Mouse (Mus musculus) hindbrain, postnatal 0 days (tissue): ENCODE data around the gene Slc35e4. TPM values are rescaled to one million over a fixed set of nuclear protein-coding genes. Genes with fewer than 3 reads are reported as not detected.

Experiments
- ATAC-seq: fragments of 200-750 bp; cut with Nextera tagmentation; 2 replicates; pipeline ENCODE4 v1.8.0; 2017; ENCODE audit warnings: mild to moderate bottlenecking, moderate TSS enrichment, moderate library complexity
- DNase-seq: peaks from one replicate; pipeline ENCODE4 v3.0.0-alpha.2; 2015; ENCODE audit warnings: low spot score
- H3K27ac ChIP-seq: fragments of 300-500 bp; sonication (generic); 2 replicates; pipeline ENCODE4 v1.5.1; 2014; ENCODE audit warnings: mild to moderate bottlenecking
- H3K27me3 ChIP-seq: fragments of 300-500 bp; sonication (generic); 2 replicates; pipeline ENCODE4 v1.6.1; 2014; ENCODE audit warnings: low read length, mixed read lengths; ENCODE audit not compliant: insufficient read depth
- H3K36me3 ChIP-seq: fragments of 300-500 bp; sonication (generic); 2 replicates; pipeline ENCODE4 v1.6.1; 2014; ENCODE audit warnings: low read length, mixed read lengths; ENCODE audit not compliant: insufficient read depth
- H3K4me1 ChIP-seq: fragments of 300-500 bp; sonication (generic); 2 replicates; pipeline ENCODE4 v1.6.1; 2014; ENCODE audit warnings: antibody characterized with exemption, low read length, mixed read lengths; ENCODE audit not compliant: insufficient read depth
- H3K4me2 ChIP-seq: fragments of 300-500 bp; sonication (generic); 2 replicates; pipeline ENCODE4 v1.6.1; 2014; ENCODE audit warnings: low read depth, mild to moderate bottlenecking, low read length, moderate library complexity, mixed read lengths
- H3K4me3 ChIP-seq: fragments of 300-500 bp; sonication (generic); 2 replicates; pipeline ENCODE4 v1.5.1; 2014; ENCODE audit warnings: low read length
- H3K9ac ChIP-seq: fragments of 300-500 bp; sonication (generic); replicated peaks from 2 replicates; pipeline ENCODE4 v1.6.1; 2014; ENCODE audit warnings: mild to moderate bottlenecking, low read length, moderate library complexity, mixed read lengths
- H3K9me3 ChIP-seq: fragments of 300-500 bp; sonication (generic); 2 replicates; pipeline ENCODE4 v1.6.1; 2016; ENCODE audit warnings: low read length, mixed read lengths
- CTCF ChIP-seq: IDR thresholded peaks from 2 replicates; pipeline ENCODE4 v1.5.1; 2016; ENCODE audit warnings: antibody characterized with exemption, control low read depth, low read depth
- WGBS: fragments of 180-500 bp; shearing (Covaris S2); extraction: QIAGEN DNeasy Blood & Tissue Kit; methylation state at CpG from one replicate; pipeline ENCODE4 v1.1.7; 2014; 5-methylcytosine and 5-hydroxymethylcytosine counted together
- polyA plus RNA-seq: library from polyadenylated mRNA; unstranded; fragments of >200 nt; fragmentation: Nextera tagmentation; extraction: Ambion mirVana; gene quantifications from 2 replicates; pipeline ENCODE4 v1.2.1, GENCODE M21; 2015
- total RNA-seq: library from RNA; depleted of rRNA; stranded (reverse); fragments of >200 nt; gene quantifications from 2 replicates; pipeline ENCODE4 v1.2.3, GENCODE M21; 2014; rRNA removed

The Slc35e4 gene
- total and polyA plus RNA-seq, 2 experiments from 2014 or later, result 25.8 to 52.4 TPM

DNA sequence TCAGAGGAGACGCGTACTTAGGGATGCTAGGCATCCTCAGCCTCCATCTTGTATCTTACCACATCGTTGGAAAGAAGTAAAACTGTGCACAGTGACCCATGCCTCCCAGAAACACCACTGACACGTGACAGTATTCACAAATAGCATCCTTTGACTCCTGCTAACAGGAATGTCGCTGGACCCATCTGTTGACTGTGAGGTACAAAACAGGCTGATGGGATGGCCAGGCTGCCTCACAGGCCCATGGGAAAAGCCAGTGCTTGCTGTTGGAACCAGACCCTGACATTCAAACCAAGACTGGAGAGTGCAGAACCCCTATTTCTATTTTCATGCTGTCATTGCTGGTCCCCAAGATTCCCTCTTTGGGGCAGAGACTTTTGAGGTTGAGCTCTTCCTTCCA lies 56.6 kb downstream of the Slc35e4 start:
- 75% methylated on average over 5 of the region's 5 CpGs for WGBS
- no peaks in the 10 kb centered on the region for H3K9me3 ChIP-seq
- H3K4me1 ChIP-seq, result no peaks in the 10 kb centered on the region
- ATAC-seq (no peak), DNase-seq (no peak)
- no peak for TF ChIP-seq CTCF
- no peaks in the 10 kb centered on the region for H3K36me3 ChIP-seq
- H3K9ac ChIP-seq, result no peak overlapping the region
- H3K4me3 ChIP-seq, result no peak overlapping the region
- H3K4me2 ChIP-seq, result no peak overlapping the region
- H3K27ac ChIP-seq, result no peak overlapping the region
- no peaks in the 10 kb centered on the region for H3K27me3 ChIP-seq

Other genes with a start within 250 kb of the Slc35e4 start
- 78.3 and 87.5 TPM in 2 replicates for gene Osbp2, start 50.8 kb downstream of the Slc35e4 start, total RNA-seq
- gene Osbp2, start 50.8 kb downstream of the Slc35e4 start, polyA plus RNA-seq, result 33.8 and 39.7 TPM in 2 replicates
- 0.21 and 0.90 TPM in 2 replicates for gene 4921536K21Rik, start 19.6 kb downstream of the Slc35e4 start, total RNA-seq
- 0.41 and 0.42 TPM in 2 replicates for gene 4921536K21Rik, start 19.6 kb downstream of the Slc35e4 start, polyA plus RNA-seq
- gene Dusp18, start 19.4 kb downstream of the Slc35e4 start, total RNA-seq, result 14.4 and 16.9 TPM in 2 replicates
- gene Dusp18, start 19.4 kb downstream of the Slc35e4 start, polyA plus RNA-seq, result 15.4 and 16.3 TPM in 2 replicates
- gene Tcn2, start 17.5 kb upstream of the Slc35e4 start, total RNA-seq, result 35.8 and 39.4 TPM in 2 replicates
- gene Tcn2, start 17.5 kb upstream of the Slc35e4 start, polyA plus RNA-seq, result 29.3 and 30.8 TPM in 2 replicates
- gene Pes1, start 49.3 kb upstream of the Slc35e4 start, total RNA-seq, result 35.9 and 36.4 TPM in 2 replicates
- gene Pes1, start 49.3 kb upstream of the Slc35e4 start, polyA plus RNA-seq, result 44.5 and 46.8 TPM in 2 replicates
- gene 4930556J24Rik, start 62.1 kb upstream of the Slc35e4 start, total RNA-seq, result not detected in 2 replicates
- 0.25 and 0.35 TPM in 2 replicates for gene 4930556J24Rik, start 62.1 kb upstream of the Slc35e4 start, polyA plus RNA-seq
- gene Gal3st1, start 69.0 kb upstream of the Slc35e4 start, total RNA-seq, result 30.3 and 34.6 TPM in 2 replicates
- gene Gal3st1, start 69.0 kb upstream of the Slc35e4 start, polyA plus RNA-seq, result 18.5 and 18.8 TPM in 2 replicates
- gene Sec14l4, start 116.8 kb upstream of the Slc35e4 start, total RNA-seq, result not detected in 2 replicates
- gene Sec14l4, start 116.8 kb upstream of the Slc35e4 start, polyA plus RNA-seq, result not detected in 2 replicates
- gene Sec14l3, start 150.2 kb upstream of the Slc35e4 start, total RNA-seq, result 0.36 and 1.6 TPM in 2 replicates
- 1.7 and 1.8 TPM in 2 replicates for gene Sec14l3, start 150.2 kb upstream of the Slc35e4 start, polyA plus RNA-seq
- gene Mtfp1, start 180.8 kb upstream of the Slc35e4 start, total RNA-seq, result 14.8 and 20.4 TPM in 2 replicates
- 17.7 TPM in 2 replicates for gene Mtfp1, start 180.8 kb upstream of the Slc35e4 start, polyA plus RNA-seq
- gene Sec14l2, start 208.8 kb upstream of the Slc35e4 start, total RNA-seq, result 13.4 and 13.9 TPM in 2 replicates
- 8.1 and 9.5 TPM in 2 replicates for gene Sec14l2, start 208.8 kb upstream of the Slc35e4 start, polyA plus RNA-seq
- gene Rnf215, start 220.5 kb upstream of the Slc35e4 start, total RNA-seq, result 84.3 and 90.4 TPM in 2 replicates
- gene Rnf215, start 220.5 kb upstream of the Slc35e4 start, polyA plus RNA-seq, result 49.7 and 51.0 TPM in 2 replicates
- gene Ccdc157, start 245.6 kb upstream of the Slc35e4 start, total RNA-seq, result 20.8 TPM in 2 replicates
- gene Ccdc157, start 245.6 kb upstream of the Slc35e4 start, polyA plus RNA-seq, result 10.3 and 10.9 TPM in 2 replicates
- 41.9 and 45.4 TPM in 2 replicates for gene Sf3a1, start 245.7 kb upstream of the Slc35e4 start, total RNA-seq
- 30.6 and 31.6 TPM in 2 replicates for gene Sf3a1, start 245.7 kb upstream of the Slc35e4 start, polyA plus RNA-seq